Mouse (Mus musculus) heart, embryonic 14.5 days (tissue): ENCODE data around the gene Il18bp. TPM values are rescaled to one million over a fixed set of nuclear protein-coding genes. Genes with fewer than 3 reads are reported as not detected.

Source experiments
- ATAC-seq: fragments of 200-750 bp; cut with Nextera tagmentation; 2 replicates; pipeline ENCODE4 v1.8.0; 2017; ENCODE audit warnings: low read depth, moderate TSS enrichment; ENCODE audit not compliant: insufficient number of reproducible peaks, insufficient read depth, low FRiP score
- H3K27ac ChIP-seq, 2 experiments: fragments of 200-500 bp in 1 of 2; fragments of 300-500 bp in 1 of 2; sonication (generic) in 1 of 2; replicated peaks in 1 of 2; 2 replicates each; pipeline ENCODE4 v1.5.1; 2012 to 2014; ENCODE audit warnings: low read depth in 2 of 2, low read length in 2 of 2, control low read depth in 1 of 2, mild to moderate bottlenecking in 1 of 2, mixed read lengths in 1 of 2; ENCODE audit not compliant: control insufficient read depth in 1 of 2, insufficient read depth in 1 of 2
- H3K27me3 ChIP-seq: fragments of 300-500 bp; sonication (generic); 2 replicates; pipeline ENCODE4 v1.6.1; 2014; ENCODE audit warnings: mild to moderate bottlenecking, low read length, control low read depth; ENCODE audit not compliant: control insufficient read depth, insufficient read depth
- H3K36me3 ChIP-seq: fragments of 300-500 bp; sonication (generic); 2 replicates; pipeline ENCODE4 v1.6.1; 2014; ENCODE audit warnings: mild to moderate bottlenecking, control low read depth, low read length, mixed read lengths; ENCODE audit not compliant: control insufficient read depth, insufficient read depth
- H3K4me1 ChIP-seq, 2 experiments: fragments of 200-500 bp in 1 of 2; fragments of 300-500 bp in 1 of 2; sonication (generic) in 1 of 2; 2 replicates each; pipeline ENCODE4 v1.6.1; 2012 to 2014; ENCODE audit warnings: low read length in 2 of 2, control low read depth in 1 of 2, mixed read lengths in 1 of 2; ENCODE audit not compliant: control insufficient read depth in 2 of 2, insufficient read depth in 2 of 2
- H3K4me2 ChIP-seq: fragments of 300-500 bp; sonication (generic); 2 replicates; pipeline ENCODE4 v1.6.1; 2014; ENCODE audit warnings: mild to moderate bottlenecking, low read length
- H3K4me3 ChIP-seq, 2 experiments: fragments of 200-500 bp in 1 of 2; fragments of 300-500 bp in 1 of 2; sonication (generic) in 1 of 2; 2 replicates each; pipeline ENCODE4 v1.5.1; 2012 to 2014; ENCODE audit warnings: low read length in 2 of 2, mild to moderate bottlenecking in 2 of 2, control low read depth in 1 of 2, low read depth in 1 of 2, moderate library complexity in 1 of 2; ENCODE audit not compliant: control insufficient read depth in 1 of 2, insufficient read depth in 1 of 2
- H3K9ac ChIP-seq: fragments of 300-500 bp; sonication (generic); 2 replicates; pipeline ENCODE4 v1.6.1; 2014; ENCODE audit warnings: mild to moderate bottlenecking, low read length
- H3K9me3 ChIP-seq: fragments of 300-500 bp; sonication (generic); 2 replicates; pipeline ENCODE4 v1.6.1; 2016; ENCODE audit warnings: low read length, control low read depth; ENCODE audit not compliant: control insufficient read depth
- WGBS: fragments of 180-500 bp; shearing (Covaris S2); extraction: QIAGEN DNeasy Blood & Tissue Kit; methylation state at CpG from one replicate; pipeline ENCODE4 v1.1.7; 2014; 5-methylcytosine and 5-hydroxymethylcytosine counted together
- polyA plus RNA-seq: library from polyadenylated mRNA; unstranded; fragments of >200 nt; fragmentation: Nextera tagmentation; extraction: Ambion mirVana; gene quantifications from 2 replicates; pipeline ENCODE4 v1.2.1, GENCODE M21; 2014

The Il18bp gene
- polyA plus RNA-seq, 1 experiment from 2014 or later = 2.1 TPM

DNA sequence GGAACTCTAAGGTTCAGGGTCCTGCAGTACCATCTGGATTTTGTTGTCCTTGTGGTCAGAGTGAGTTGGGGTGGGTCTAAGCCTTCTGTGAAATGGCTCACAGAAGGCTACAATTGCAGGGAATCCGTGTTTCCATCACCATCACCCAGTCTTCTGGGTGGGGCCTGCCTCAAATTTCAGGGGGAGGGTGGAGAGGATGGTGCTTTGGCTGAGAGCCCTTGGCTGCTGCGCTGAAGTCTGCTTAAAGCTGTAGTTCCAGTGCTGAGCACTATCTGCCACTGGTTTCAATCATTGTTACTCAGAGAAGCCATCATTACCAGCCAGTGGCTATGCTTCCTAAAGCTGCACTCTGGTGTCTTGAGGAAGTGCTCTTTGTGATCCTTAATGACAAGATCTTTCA lies 44.0 kb downstream of the Il18bp start:
- Histone ChIP-seq H3K27me3 (no peaks in the 10 kb centered on the region), H3K27ac (0 out of 4 replicates have a peak overlapping the region, but pooled peaks of 1 of the 2 experiments have one; percentile 16), H3K4me1 (peaks cover 3 to 35% of the 10 kb centered on the region in 2 experiments), H3K4me2 (no peak overlapping the region), H3K36me3 (peaks cover 15% of the 10 kb centered on the region), H3K4me3 (no peak overlapping the region), H3K9ac (no peak overlapping the region), H3K9me3 (no peaks in the 10 kb centered on the region)
- WGBS = 35% methylated on average over 2 of the region's 2 CpGs
- no peak for ATAC-seq

DNA sequence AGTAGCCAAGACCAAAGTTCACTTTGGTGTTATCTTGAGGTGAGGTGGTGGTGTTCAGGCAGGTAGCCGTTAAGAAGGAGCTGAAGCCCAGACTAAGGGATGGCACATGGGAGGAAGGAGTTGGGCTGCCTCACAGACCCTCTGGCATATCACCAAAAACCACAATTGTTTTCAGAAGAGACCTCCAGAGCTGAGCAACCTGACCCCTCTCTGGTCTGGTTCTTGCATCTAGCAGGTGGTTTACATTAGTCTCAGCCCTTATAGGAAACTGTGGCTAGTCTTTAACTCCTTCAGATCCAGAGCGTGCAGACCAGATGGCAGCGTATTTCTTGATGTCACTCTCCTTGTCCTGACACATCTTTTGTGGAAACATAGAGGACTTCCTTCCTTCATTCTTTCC lies 44.8 kb downstream of the Il18bp start:
- no peak for ATAC-seq
- 0 out of 4 replicates have a peak overlapping the region, but pooled peaks of 1 of the 2 experiments have one; percentile 16 for H3K27ac ChIP-seq
- no peaks in the 10 kb centered on the region for H3K9me3 ChIP-seq
- H3K9ac ChIP-seq = no peak overlapping the region
- H3K36me3 ChIP-seq = peaks cover 12% of the 10 kb centered on the region
- H3K4me2 ChIP-seq = no peak overlapping the region
- no peaks in the 10 kb centered on the region for H3K27me3 ChIP-seq
- H3K4me1 ChIP-seq = peaks cover 5 to 43% of the 10 kb centered on the region in 2 experiments
- WGBS = 73% methylated on average over 3 of the region's 3 CpGs
- H3K4me3 ChIP-seq = no peak overlapping the region

DNA sequence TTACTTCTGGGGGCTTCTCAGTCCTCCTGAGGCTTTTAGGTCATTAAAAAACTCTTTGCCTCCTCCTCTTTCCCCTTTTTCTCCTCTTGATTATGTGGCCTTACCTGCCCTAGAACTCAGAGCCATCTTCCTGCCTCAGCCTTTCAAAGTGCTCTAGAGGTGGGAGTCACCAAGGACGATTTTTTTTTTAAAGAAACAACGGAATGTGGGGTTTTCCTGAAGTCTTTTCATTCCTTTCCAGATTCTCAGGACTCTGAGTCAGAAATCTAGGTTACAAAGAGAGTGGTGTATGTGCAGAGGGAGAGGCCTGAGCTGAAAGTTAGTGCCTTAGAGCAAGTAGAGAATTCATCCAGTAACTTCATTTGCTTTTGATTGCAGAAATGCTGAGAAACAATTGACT lies 46.8 kb downstream of the Il18bp start:
- Histone ChIP-seq H3K27ac (peak overlapping the region; percentile 98 to 99), H3K27me3 (no peaks in the 10 kb centered on the region), H3K4me2 (peak overlapping the region; percentile 82), H3K4me3 (peak overlapping the region; percentile 61 to 76), H3K9me3 (no peaks in the 10 kb centered on the region), H3K36me3 (peaks cover 3% of the 10 kb centered on the region; the same call in 1 of the 2 replicates), H3K4me1 (peaks cover 8 to 59% of the 10 kb centered on the region in 2 experiments), H3K9ac (peak overlapping the region; percentile 83)
- 50% methylated on average over 2 of the region's 2 CpGs for WGBS
- no peak for ATAC-seq

DNA sequence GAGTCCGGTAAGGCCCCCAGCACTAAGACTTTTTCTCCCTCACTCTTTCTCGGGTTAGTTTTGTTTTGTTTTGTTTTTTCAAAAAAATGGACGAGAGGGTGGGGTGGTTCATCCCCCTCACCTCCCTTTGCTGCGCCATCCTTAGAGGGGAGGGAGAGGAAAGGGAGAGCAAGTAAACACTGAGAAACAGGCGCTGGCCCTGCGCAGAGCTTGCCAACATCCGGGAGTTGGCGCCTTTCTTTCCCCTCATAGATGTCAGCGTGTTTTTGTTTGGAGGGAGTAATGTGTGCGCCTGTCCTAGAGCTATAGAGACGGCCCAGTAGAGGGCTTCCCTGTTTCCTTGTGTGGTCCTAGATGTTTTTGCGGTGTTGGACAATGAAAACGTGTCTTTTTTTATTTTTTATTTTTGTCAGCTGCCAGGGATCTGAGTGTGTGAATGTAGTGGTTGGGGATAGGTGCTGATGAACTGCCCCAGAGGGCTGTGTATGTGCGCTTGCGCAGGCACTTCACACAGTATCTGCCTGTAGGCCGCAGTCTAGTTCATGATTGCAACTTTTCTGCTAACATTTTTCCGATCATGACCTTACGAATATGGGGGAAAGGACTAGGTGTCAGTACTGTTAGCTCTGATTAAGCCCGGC lies 47.5 kb downstream of the Il18bp start:
- Histone ChIP-seq H3K4me3 (peak overlapping the region; percentile 61 to 76), H3K9me3 (no peaks in the 10 kb centered on the region), H3K9ac (peak overlapping the region; percentile 83), H3K4me2 (peak overlapping the region; percentile 82), H3K27me3 (no peaks in the 10 kb centered on the region), H3K36me3 (no peaks in the 10 kb centered on the region; the same call in 1 of the 2 replicates), H3K27ac (peak overlapping the region; percentile 98 to 99), H3K4me1 (peaks cover 9 to 63% of the 10 kb centered on the region in 2 experiments)
- WGBS = 4% methylated on average over 19 of the region's 19 CpGs
- ATAC-seq = peak; percentile 57

DNA sequence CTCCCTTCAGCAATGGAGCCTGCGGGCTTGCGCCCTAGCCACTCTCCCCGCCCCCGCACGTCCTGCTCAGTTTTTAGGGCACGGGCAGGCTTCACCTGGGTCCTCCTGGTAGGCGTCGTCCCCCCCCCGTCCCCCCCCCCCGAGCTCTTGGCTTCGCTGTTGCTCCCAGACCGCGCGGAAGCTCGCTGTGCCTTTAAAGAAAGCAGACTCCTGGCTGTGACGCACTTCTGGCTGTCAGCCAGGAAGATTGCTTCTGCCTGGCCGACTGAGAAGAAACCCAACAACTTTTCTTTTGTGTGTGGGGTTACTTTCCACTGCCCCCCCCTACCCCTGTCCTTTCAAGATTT lies 48.1 kb downstream of the Il18bp start:
- Histone ChIP-seq H3K9me3 (no peaks in the 10 kb centered on the region), H3K4me3 (peak overlapping the region; percentile 61 to 76), H3K4me2 (peak overlapping the region; percentile 82), H3K27me3 (no peaks in the 10 kb centered on the region), H3K4me1 (peaks cover 9 to 65% of the 10 kb centered on the region in 2 experiments), H3K9ac (peak overlapping the region; percentile 83), H3K27ac (peak overlapping the region; percentile 98 to 99), H3K36me3 (no peaks in the 10 kb centered on the region; the same call in 1 of the 2 replicates)
- WGBS = 1% methylated on average over 17 of the region's 17 CpGs
- ATAC-seq = peak; percentile 78

DNA sequence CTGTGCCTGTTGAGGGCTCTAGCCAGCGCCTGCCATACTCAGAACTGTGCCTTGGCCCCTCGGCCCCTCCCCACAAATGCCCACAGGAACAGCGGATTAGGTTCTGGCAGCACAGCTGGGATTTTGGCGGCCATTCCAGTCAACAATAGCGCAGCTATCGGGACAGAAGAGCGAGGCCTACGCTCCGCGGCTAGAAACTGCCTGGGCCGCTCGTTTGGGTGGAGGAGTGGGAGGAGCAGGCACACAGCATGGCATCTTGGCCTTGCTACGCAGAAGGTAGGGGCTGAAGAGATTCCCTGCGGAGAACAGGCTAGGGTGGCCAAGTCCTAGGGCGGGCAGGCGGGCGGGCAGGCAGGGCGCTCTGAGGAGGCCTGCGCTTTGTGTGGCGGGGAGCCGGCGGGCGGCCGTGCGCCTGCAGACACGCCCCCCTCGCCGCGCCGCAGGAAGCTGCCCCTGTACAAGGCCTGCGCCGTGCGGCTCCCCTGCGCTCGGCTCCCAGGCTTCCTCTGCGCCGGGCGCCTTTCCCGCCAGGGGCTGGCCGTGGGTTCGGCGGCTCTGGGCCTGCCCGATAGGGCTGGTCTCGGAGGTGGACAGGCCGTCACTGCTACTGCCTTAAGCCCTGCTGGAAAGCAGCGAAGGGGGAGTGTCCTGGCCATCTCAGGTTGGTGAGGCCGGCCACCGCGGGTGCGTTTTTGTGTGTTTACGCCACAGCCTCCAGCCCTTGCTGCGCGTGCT lies 48.6 kb downstream of the Il18bp start:
- Histone ChIP-seq H3K9me3 (no peaks in the 10 kb centered on the region), H3K4me1 (peaks cover 9 to 59% of the 10 kb centered on the region in 2 experiments), H3K36me3 (no peaks in the 10 kb centered on the region; the same call in 1 of the 2 replicates), H3K4me3 (peak overlapping the region; percentile 61 to 76), H3K4me2 (peak overlapping the region; percentile 82), H3K9ac (peak overlapping the region; percentile 83), H3K27ac (peak overlapping the region; percentile 98 to 99), H3K27me3 (no peaks in the 10 kb centered on the region)
- peak; percentile 90 for ATAC-seq
- WGBS = under 1% methylated on average over 33 of the region's 53 CpGs

DNA sequence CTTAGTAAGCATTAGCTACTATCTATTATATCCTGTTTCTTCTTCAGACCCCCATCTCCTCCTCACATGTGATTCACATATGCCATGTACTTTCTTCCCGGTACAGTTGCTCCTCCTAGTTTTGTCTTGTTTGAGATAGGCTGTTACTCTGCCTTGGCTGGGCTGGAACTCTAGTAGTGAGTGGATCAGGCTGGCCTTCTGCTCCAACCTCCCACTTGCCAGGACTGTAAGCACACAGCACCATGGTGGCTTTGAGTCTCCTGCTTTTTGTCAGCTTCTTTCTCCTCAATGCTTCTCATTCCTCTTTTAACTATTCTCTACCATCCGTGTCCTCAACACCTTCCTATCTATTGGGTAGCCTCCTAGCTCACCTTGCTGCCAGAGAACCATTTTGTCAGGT lies 49.7 kb downstream of the Il18bp start:
- Histone ChIP-seq H3K9me3 (no peaks in the 10 kb centered on the region), H3K9ac (peak overlapping the region; percentile 83; the same call in 1 of the 2 replicates)
- WGBS = 56% methylated on average over 2 of the region's 2 CpGs

More for the DNA sequence above, 49.7 kb downstream of the Il18bp start:
- H3K27ac ChIP-seq = peak overlapping the region; percentile 32 to 99; a peak in 3 of 4 replicates
- 0 out of 4 replicates have a peak overlapping the region, but pooled peaks of 1 of the 2 experiments have one; percentile 76 for H3K4me3 ChIP-seq
- H3K36me3 ChIP-seq = no peaks in the 10 kb centered on the region; the same call in 1 of the 2 replicates
- peak overlapping the region; percentile 82; the same call in 1 of the 2 replicates for H3K4me2 ChIP-seq
- no peak for ATAC-seq
- H3K27me3 ChIP-seq = no peaks in the 10 kb centered on the region
- peaks cover 9 to 52% of the 10 kb centered on the region in 2 experiments for H3K4me1 ChIP-seq
